Mouse (Mus musculus) CH12.LX (cell line): Measurements from ENCODE around the gene Prima1. TPM values are rescaled to one million over a fixed set of nuclear protein-coding genes. Genes with fewer than 3 reads are reported as not detected.

Experiments used
- DNase-seq: peaks from one replicate; pipeline ENCODE4 v3.0.0-alpha.2; 2013; ENCODE audit errors: extremely low read depth
- H3K27ac ChIP-seq: 2 replicates; pipeline ENCODE4 v1.5.1; 2012; ENCODE audit warnings: low read depth, mild to moderate bottlenecking, control low read depth, moderate library complexity; ENCODE audit not compliant: insufficient read depth
- H3K27me3 ChIP-seq: replicated peaks from 2 replicates; pipeline ENCODE3; 2012; ENCODE audit warnings: inconsistent platforms
- H3K36me3 ChIP-seq, 2 experiments: replicated peaks in 1 of 2; 2 replicates each; pipeline versions ENCODE3 to v1.6.1; 2012; ENCODE audit warnings: inconsistent platforms in 1 of 2, low read length in 1 of 2, mild to moderate bottlenecking in 1 of 2, mixed read lengths in 1 of 2, moderate library complexity in 1 of 2; ENCODE audit not compliant: control insufficient read depth in 1 of 2, insufficient read depth in 1 of 2
- H3K4me1 ChIP-seq, 2 experiments: 2 replicates each; pipeline ENCODE4 v1.6.1; 2012; ENCODE audit warnings: inconsistent platforms in 1 of 2, moderate library complexity in 1 of 2; ENCODE audit not compliant: insufficient read depth in 2 of 2, control insufficient read depth in 1 of 2
- H3K4me2 ChIP-seq: 2 replicates; pipeline ENCODE4 v1.6.1; 2012; ENCODE audit warnings: low read depth, mild to moderate bottlenecking, control low read depth; ENCODE audit not compliant: poor library complexity, insufficient read depth, severe bottlenecking
- H3K4me3 ChIP-seq, 3 experiments: fragments of 150-350 bp in 1 of 3; sonication (generic) in 1 of 3; replicated peaks in 1 of 3; 2 replicates each; pipeline versions ENCODE3 to v1.5.1; 2011 to 2012; ENCODE audit warnings: low read depth in 2 of 3, low read length in 2 of 3, mild to moderate bottlenecking in 2 of 3, moderate library complexity in 2 of 3, control low read depth in 1 of 3, improper control_type of control experiment in 1 of 3, inconsistent platforms in 1 of 3, mixed read lengths in 1 of 3; ENCODE audit not compliant: poor library complexity in 1 of 3
- H3K79me2 ChIP-seq: replicated peaks from 2 replicates; pipeline ENCODE4 v1.6.1; 2012; ENCODE audit warnings: mild to moderate bottlenecking, moderate library complexity; ENCODE audit not compliant: control insufficient read depth, poor library complexity, insufficient read depth, severe bottlenecking; ENCODE audit errors: extremely low read depth
- H3K9ac ChIP-seq: 2 replicates; pipeline ENCODE4 v1.6.1; 2012; ENCODE audit warnings: low read depth, mild to moderate bottlenecking, control low read depth, moderate library complexity; ENCODE audit not compliant: insufficient read depth
- H3K9me3 ChIP-seq: replicated peaks from 2 replicates; pipeline ENCODE3; 2012; ENCODE audit warnings: low read length, inconsistent platforms, mixed read lengths
- BHLHE40 ChIP-seq: IDR thresholded peaks from 2 replicates; pipeline ENCODE4 v1.6.1; 2011; ENCODE audit warnings: mild to moderate bottlenecking, low read depth, low read length, improper control_type of control experiment
- CTCF ChIP-seq, 2 experiments: IDR thresholded peaks in 1 of 2; conservative IDR thresholded peaks in 1 of 2; 2 replicates each; pipeline ENCODE4 v1.5.1; 2011 to 2012; ENCODE audit warnings: low read depth in 2 of 2, low read length in 2 of 2, improper control_type of control experiment in 1 of 2, inconsistent platforms in 1 of 2, mild to moderate bottlenecking in 1 of 2, moderate library complexity in 1 of 2
- ELF1 ChIP-seq: IDR thresholded peaks from 2 replicates; pipeline ENCODE4 v1.6.1; 2014; ENCODE audit warnings: low read depth, mild to moderate bottlenecking, inconsistent platforms, low read length, improper control_type of control experiment
- EP300 ChIP-seq: IDR thresholded peaks from 2 replicates; pipeline ENCODE4 v1.6.1; 2011; ENCODE audit warnings: low read length, improper control_type of control experiment
- GABPA ChIP-seq: IDR thresholded peaks from 2 replicates; pipeline ENCODE4 v1.6.1; 2012; ENCODE audit warnings: low read depth, low read length, improper control_type of control experiment, inconsistent platforms; ENCODE audit not compliant: insufficient replicate concordance
- HCFC1 ChIP-seq: IDR thresholded peaks from 2 replicates; pipeline ENCODE4 v1.6.1; 2012; ENCODE audit warnings: low read depth, mild to moderate bottlenecking, inconsistent platforms, low read length, improper control_type of control experiment
- JUN ChIP-seq: IDR thresholded peaks from 2 replicates; pipeline ENCODE4 v1.6.1; 2011; ENCODE audit warnings: low read depth, mild to moderate bottlenecking, low read length, improper control_type of control experiment, moderate library complexity; ENCODE audit not compliant: insufficient read depth
- JUND ChIP-seq: conservative IDR thresholded peaks from 2 replicates; pipeline ENCODE4 v1.6.1; 2011; ENCODE audit warnings: low read depth, low read length, improper control_type of control experiment
- MAZ ChIP-seq: IDR thresholded peaks from 2 replicates; pipeline ENCODE4 v1.6.1; 2012; ENCODE audit warnings: low read depth, mild to moderate bottlenecking, inconsistent platforms, low read length, improper control_type of control experiment, moderate library complexity
- MXI1 ChIP-seq: IDR thresholded peaks from 2 replicates; pipeline ENCODE4 v1.6.1; 2011; ENCODE audit warnings: mild to moderate bottlenecking, low read depth, low read length, improper control_type of control experiment
- MYC ChIP-seq: IDR thresholded peaks from 2 replicates; pipeline ENCODE4 v1.6.1; 2011; ENCODE audit warnings: low read depth, mild to moderate bottlenecking, improper control_type of control experiment, low read length
- NELFE ChIP-seq: IDR thresholded peaks from 2 replicates; pipeline ENCODE4 v1.6.1; 2011; ENCODE audit warnings: low read depth, low read length, improper control_type of control experiment
- NRF1 ChIP-seq: IDR thresholded peaks from 2 replicates; pipeline ENCODE4 v1.6.1; 2014; ENCODE audit warnings: low read depth, mild to moderate bottlenecking, inconsistent platforms, low read length, improper control_type of control experiment, moderate library complexity
- PAX5 ChIP-seq: IDR thresholded peaks from 2 replicates; pipeline ENCODE4 v1.6.1; 2012; ENCODE audit warnings: low read length, inconsistent platforms, mixed read lengths
- POLR2AphosphoS2 ChIP-seq: IDR thresholded peaks from 2 replicates; pipeline ENCODE4 v1.6.1; 2011; ENCODE audit warnings: low read depth, low read length, improper control_type of control experiment
- RAD21 ChIP-seq: IDR thresholded peaks from 2 replicates; pipeline ENCODE4 v1.6.1; 2011; ENCODE audit warnings: low read depth, mild to moderate bottlenecking, low read length, improper control_type of control experiment, moderate library complexity
- SIN3A ChIP-seq: IDR thresholded peaks from 2 replicates; pipeline ENCODE4 v1.6.1; 2012; ENCODE audit warnings: low read length, improper control_type of control experiment, inconsistent platforms
- TBP ChIP-seq: conservative IDR thresholded peaks from 2 replicates; pipeline ENCODE4 v1.6.1; 2011; ENCODE audit warnings: low read depth, low read length, improper control_type of control experiment
- TCF12 ChIP-seq: IDR thresholded peaks from 2 replicates; pipeline ENCODE4 v1.6.1; 2014; ENCODE audit warnings: low read depth, mild to moderate bottlenecking, inconsistent platforms, low read length, improper control_type of control experiment
- UBTF ChIP-seq: IDR thresholded peaks from 2 replicates; pipeline ENCODE4 v1.6.1; 2012; ENCODE audit warnings: low read depth, mild to moderate bottlenecking, inconsistent platforms, low read length, improper control_type of control experiment, moderate library complexity
- USF1 ChIP-seq: IDR thresholded peaks from 2 replicates; pipeline ENCODE4 v1.6.1; 2014; ENCODE audit warnings: low read depth, mild to moderate bottlenecking, inconsistent platforms, low read length, improper control_type of control experiment
- ZC3H11A ChIP-seq: IDR thresholded peaks from 2 replicates; pipeline ENCODE4 v1.6.1; 2012; ENCODE audit warnings: low read depth, mild to moderate bottlenecking, inconsistent platforms, low read length, improper control_type of control experiment
- ZKSCAN1 ChIP-seq: IDR thresholded peaks from 2 replicates; pipeline ENCODE4 v1.6.1; 2012; ENCODE audit warnings: low read depth, inconsistent platforms, low read length, improper control_type of control experiment, borderline replicate concordance
- ZMIZ1 ChIP-seq: IDR thresholded peaks from 2 replicates; pipeline ENCODE4 v1.6.1; 2012; ENCODE audit warnings: low read depth, mild to moderate bottlenecking, inconsistent platforms, low read length, improper control_type of control experiment
- dilution Hi-C: fragments of 300-500 bp; cut with MboI; formaldehyde crosslinking; loops from 2 replicates; pipeline ENCODE4 v1.14.3; 2020; ENCODE audit warnings: low sequenced_read_pairs; ENCODE audit not compliant: extremely low pct_unique_long_range_greater_than_20kb, extremely low pct_ligation_motif_present
- in situ Hi-C: fragments of 300-500 bp; cut with MboI; formaldehyde crosslinking; loops from 3 replicates; pipeline ENCODE4 v1.14.3; 2019; ENCODE audit warnings: low sequenced_read_pairs, low pct_ligation_motif_present, low pct_unique_long_range_greater_than_20kb, mixed read lengths
- polyA plus RNA-seq: library from polyadenylated mRNA; unstranded; fragments of >175 nt; gene quantifications from 2 replicates; pipeline ENCODE4 v1.2.1, GENCODE M21; 2012; ENCODE audit warnings: low read depth; ENCODE audit not compliant: insufficient read length
- total RNA-seq, 2 experiments: library from RNA; depleted of rRNA; stranded (reverse); fragments of 300-350 nt in 1 of 2; fragments of >200 nt in 1 of 2; gene quantifications; 2 replicates each; pipeline ENCODE4 v1.2.3; 2012 to 2014

Prima1 gene
- total and polyA plus RNA-seq, 3 experiments: not detected

DNA sequence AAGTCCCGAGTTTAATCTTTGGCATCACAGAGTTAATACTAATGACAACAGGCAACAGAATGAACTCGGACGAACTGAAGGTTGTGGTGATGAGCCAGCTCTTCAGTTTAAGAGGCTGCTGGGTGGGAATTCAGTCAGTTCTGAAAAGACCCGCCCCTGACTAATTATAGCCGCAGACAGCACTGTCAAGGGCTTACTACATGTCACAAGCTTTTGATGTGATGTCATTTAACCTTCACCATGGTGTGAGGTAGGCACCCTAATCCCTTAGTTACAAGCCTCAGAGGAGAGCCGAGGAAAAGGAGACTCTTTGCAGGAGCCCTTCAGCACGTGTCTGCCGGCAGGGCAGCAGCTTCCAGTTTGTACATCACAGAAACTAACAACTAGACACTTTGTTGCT is 53.7 kb downstream of the Prima1 start:
- no peak overlapping the region for H3K4me3 ChIP-seq
- TF ChIP-seq BHLHE40 (no peak), JUND (no peak), NELFE (no peak), CTCF (conservative IDR thresholded peaks at IDR 0.05 in 1 of 2, IDR thresholded peaks at IDR 0.05 in 1 of 2; ENCODE audit: low read depth in 2 of 2, low read length in 2 of 2) (no peak), NRF1 (no peak), GABPA (no peak), UBTF (no peak), ZKSCAN1 (no peak), TCF12 (no peak), MXI1 (no peak), SIN3A (no peak), EP300 (no peak), USF1 (no peak)
- TF ChIP-seq, all 38 proteins: peak for 0
- Histone ChIP-seq H3K4me1 (no peaks in the 10 kb centered on the region), H3K4me2 (no peak overlapping the region), H3K9me3 (no peaks in the 10 kb centered on the region), H3K79me2 (no peaks in the 10 kb centered on the region), H3K27ac (no peak overlapping the region), H3K9ac (no peak overlapping the region), H3K27me3 (peaks cover 16% of the 10 kb centered on the region), H3K36me3 (no peaks in the 10 kb centered on the region)
- dilution Hi-C loops (no loop called here), in situ Hi-C loops (no loop called here)
- DNase-seq: no peak

DNA sequence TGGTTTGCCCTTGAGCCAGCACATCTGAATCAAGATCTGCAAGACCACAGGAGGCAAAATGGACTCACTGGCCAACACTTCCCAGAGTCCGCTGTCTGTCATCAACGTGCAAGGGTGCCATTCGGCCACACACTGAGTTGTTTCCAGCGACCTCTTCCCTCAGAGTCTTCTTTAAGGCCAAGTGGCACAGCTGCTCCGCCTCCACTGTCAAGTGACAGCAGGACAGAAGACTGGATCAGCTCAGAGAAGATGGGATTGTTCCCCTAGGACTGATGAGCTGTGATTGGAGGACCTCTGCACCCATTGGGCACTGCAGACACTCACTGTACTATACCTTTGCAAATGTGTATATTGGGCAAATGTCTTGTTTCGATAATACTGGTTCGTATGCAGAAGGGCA is 54.9 kb downstream of the Prima1 start:
- Histone ChIP-seq H3K79me2 (no peaks in the 10 kb centered on the region), H3K9me3 (no peaks in the 10 kb centered on the region), H3K4me2 (no peak overlapping the region), H3K4me3 (no peak overlapping the region), H3K4me1 (no peaks in the 10 kb centered on the region), H3K36me3 (no peaks in the 10 kb centered on the region), H3K9ac (no peak overlapping the region), H3K27me3 (peaks cover 16% of the 10 kb centered on the region), H3K27ac (no peak overlapping the region)
- in situ Hi-C loops (no loop called here), dilution Hi-C loops (no loop called here)
- DNase-seq: no peak
- TF ChIP-seq JUN (no peak), ELF1 (no peak), MAZ (no peak), GABPA (no peak), HCFC1 (no peak), PAX5 (no peak), TBP (no peak), MYC (no peak), ZC3H11A (no peak), EP300 (no peak), ZKSCAN1 (no peak), JUND (no peak), ZMIZ1 (no peak), RAD21 (no peak), UBTF (no peak), POLR2AphosphoS2 (no peak), NRF1 (no peak)
